Mouse (Mus musculus): ENCODE data around the gene Alox15. TPM values are rescaled to one million over a fixed set of nuclear protein-coding genes. Genes with fewer than 3 reads are reported as not detected.

Alox15 gene
- polyA plus RNA-seq, 1 experiment from 2014 or later: not detected

DNA sequence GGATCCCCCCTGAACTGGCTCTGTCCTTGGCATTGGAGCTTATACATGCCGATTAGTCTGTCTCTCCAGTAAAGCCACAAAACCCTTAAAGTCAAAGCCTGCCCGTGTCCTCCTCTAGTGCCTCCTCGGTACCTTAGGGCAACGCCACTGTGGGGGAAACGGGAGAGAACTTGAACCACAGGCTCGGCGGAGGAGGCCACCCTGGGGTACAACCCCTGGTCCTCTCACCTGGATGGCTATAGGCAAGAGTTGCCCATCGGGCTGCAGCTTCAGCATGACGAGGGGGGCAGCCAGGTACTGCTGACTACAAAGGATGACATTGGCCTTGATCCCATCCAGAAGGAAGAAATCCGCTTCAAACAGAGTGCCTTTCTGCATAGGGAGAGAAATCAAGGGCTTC is 4.0 kb downstream of the Alox15 start:
- Histone ChIP-seq H3K4me2 (replicated peaks) (no peak overlapping the region), H3K9ac (replicated peaks) (no peak overlapping the region), H3K9me3 (no peaks in the 10 kb centered on the region), H3K27ac (no peak overlapping the region), H3K4me3 (replicated peaks) (no peak overlapping the region), H3K4me1 (replicated peaks) (peaks cover 10% of the 10 kb centered on the region), H3K36me3 (no peaks in the 10 kb centered on the region), H3K27me3 (peaks cover 36% of the 10 kb centered on the region)
- no peak for ATAC-seq
- 88% methylated on average over 10 of the region's 10 CpGs for WGBS

DNA sequence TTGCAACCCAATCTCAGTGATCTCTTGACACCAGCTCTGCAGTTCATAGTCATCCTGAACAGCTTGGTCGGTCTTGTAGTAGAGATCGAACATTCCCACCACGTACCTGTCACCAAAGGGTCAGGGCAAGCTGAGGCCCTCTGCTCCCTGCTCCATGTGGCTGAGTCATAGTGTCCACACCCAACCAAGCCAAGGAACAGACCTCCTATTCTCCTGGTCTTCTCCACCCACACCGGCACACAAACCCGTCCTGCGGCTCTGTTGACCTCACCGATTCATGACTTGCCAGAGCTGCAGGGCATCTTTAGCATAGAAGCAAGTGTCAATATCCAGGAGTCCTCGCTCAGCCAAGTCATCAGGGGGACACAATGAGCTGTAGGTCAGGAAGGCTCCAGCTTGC is 6.3 kb downstream of the Alox15 start:
- Histone ChIP-seq H3K4me2 (replicated peaks) (no peak overlapping the region), H3K4me3 (replicated peaks) (no peak overlapping the region), H3K9ac (replicated peaks) (no peak overlapping the region), H3K27ac (no peak overlapping the region), H3K9me3 (no peaks in the 10 kb centered on the region), H3K36me3 (no peaks in the 10 kb centered on the region), H3K4me1 (replicated peaks) (no peaks in the 10 kb centered on the region), H3K27me3 (peaks cover 13% of the 10 kb centered on the region)
- 95% methylated on average over 8 of the region's 8 CpGs for WGBS
- no peak for ATAC-seq

DNA sequence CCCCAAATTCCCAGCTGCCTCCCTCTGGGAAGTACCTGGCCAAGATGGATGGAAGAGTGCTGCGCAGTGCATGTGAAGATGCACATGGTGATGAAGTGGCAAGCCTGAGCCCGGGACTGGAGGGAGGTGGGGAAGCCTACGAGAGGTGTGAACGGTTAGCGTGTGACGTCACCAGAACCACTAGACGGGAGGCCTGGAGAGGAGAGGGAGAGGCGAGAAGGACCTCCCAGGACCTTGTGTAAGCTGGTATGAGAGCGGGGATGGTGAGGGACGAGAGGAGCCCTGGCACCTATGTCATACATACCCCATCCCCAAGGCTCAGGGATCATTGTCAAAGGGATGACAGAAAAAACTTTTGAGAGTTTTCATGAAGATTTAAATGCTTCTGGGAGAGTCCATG is 6.8 kb downstream of the Alox15 start:
- no peak overlapping the region for H3K9ac ChIP-seq (replicated peaks)
- H3K4me2 ChIP-seq (replicated peaks): no peak overlapping the region
- no peaks in the 10 kb centered on the region for H3K4me1 ChIP-seq (replicated peaks)
- no peaks in the 10 kb centered on the region for H3K36me3 ChIP-seq
- H3K4me3 ChIP-seq (replicated peaks): no peak overlapping the region
- H3K27ac ChIP-seq: no peak overlapping the region
- no peaks in the 10 kb centered on the region for H3K9me3 ChIP-seq
- H3K27me3 ChIP-seq: peaks cover 8% of the 10 kb centered on the region; the same call in 1 of the 2 replicates
- no peak for ATAC-seq
- WGBS: 87% methylated on average over 10 of the region's 10 CpGs

DNA sequence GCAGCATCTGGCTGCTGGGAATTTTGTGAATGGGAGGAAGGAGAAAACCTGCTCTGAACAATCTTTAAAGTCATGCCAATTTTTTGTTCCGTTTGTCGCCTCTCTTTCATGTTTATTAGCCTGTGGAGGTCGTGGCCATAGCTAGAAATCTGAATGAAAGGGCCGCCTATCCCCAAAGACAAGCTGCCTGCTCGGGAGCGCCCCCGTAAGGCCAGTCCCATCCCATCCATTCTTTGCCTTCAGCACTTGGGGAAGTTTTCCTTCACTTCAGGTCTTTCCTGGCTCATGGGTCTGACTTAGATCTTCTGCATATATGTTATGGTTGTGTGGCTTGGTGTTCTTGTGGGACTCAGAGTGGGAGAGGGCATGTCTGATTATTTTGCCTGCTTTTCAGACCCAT is 12.3 kb downstream of the Alox15 start:
- Histone ChIP-seq H3K9ac (replicated peaks) (no peak overlapping the region), H3K4me3 (replicated peaks) (no peak overlapping the region), H3K9me3 (no peaks in the 10 kb centered on the region), H3K36me3 (no peaks in the 10 kb centered on the region), H3K27ac (no peak overlapping the region), H3K4me1 (replicated peaks) (no peaks in the 10 kb centered on the region), H3K4me2 (replicated peaks) (no peak overlapping the region), H3K27me3 (no peaks in the 10 kb centered on the region)
- WGBS: 34% methylated on average over 7 of the region's 7 CpGs
- ATAC-seq: no peak

DNA sequence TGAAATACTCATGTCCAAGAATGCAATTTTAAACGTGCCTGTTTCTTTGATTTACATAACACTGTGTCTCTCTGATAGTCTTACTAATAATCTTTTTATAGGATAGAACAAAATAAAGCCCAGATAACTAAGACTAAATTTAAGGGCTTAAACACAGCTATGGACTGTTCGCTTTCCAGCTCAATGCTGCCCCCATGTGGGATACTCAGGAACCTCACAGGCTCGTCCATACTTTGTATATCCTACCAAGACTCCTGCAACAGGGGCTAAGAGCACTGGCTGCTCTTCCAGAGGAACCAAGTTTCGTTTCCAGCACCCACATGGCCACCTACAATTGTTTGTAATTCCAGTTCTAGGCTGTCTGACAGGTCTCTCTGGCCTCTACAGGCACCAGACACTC is 17.4 kb downstream of the Alox15 start:
- H3K4me2 ChIP-seq (replicated peaks): no peak overlapping the region
- peak; percentile 48; the same call in 1 of the 2 replicates for ATAC-seq
- no peak overlapping the region for H3K4me3 ChIP-seq (replicated peaks)
- no peak overlapping the region for H3K9ac ChIP-seq (replicated peaks)
- no peaks in the 10 kb centered on the region for H3K4me1 ChIP-seq (replicated peaks)
- 37% methylated on average over 4 of the region's 4 CpGs for WGBS
- H3K27me3 ChIP-seq: no peaks in the 10 kb centered on the region
- H3K36me3 ChIP-seq: no peaks in the 10 kb centered on the region
- no peak overlapping the region for H3K27ac ChIP-seq
- H3K9me3 ChIP-seq: no peaks in the 10 kb centered on the region

DNA sequence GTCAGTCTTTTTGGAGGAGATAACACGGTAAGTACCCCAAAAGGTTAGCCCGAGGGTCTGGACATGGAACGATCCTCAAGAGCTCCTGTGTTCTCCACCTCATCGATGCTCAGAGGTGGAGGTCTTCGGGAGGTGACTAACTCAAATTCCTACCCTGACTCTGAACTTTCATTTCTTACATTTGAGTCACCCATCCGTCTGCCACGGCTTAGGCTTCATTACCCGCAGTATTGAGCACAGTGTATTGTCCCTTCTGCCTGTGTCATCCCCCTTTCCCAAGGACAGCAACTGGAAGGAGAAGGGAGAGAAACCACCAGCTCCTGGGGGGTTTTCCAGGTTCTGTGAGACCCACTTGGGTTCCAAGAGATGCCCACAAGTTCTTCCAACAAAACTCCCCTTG is 27.1 kb downstream of the Alox15 start:
- H3K27ac ChIP-seq: no peak overlapping the region
- H3K4me2 ChIP-seq (replicated peaks): no peak overlapping the region
- H3K4me1 ChIP-seq (replicated peaks): peaks cover 5% of the 10 kb centered on the region
- H3K27me3 ChIP-seq: peaks cover 43% of the 10 kb centered on the region
- no peak for ATAC-seq
- no peaks in the 10 kb centered on the region for H3K9me3 ChIP-seq
- no peak overlapping the region for H3K4me3 ChIP-seq (replicated peaks)
- H3K36me3 ChIP-seq: no peaks in the 10 kb centered on the region
- no peak overlapping the region for H3K9ac ChIP-seq (replicated peaks)
- 87% methylated on average over 8 of the region's 8 CpGs for WGBS

DNA sequence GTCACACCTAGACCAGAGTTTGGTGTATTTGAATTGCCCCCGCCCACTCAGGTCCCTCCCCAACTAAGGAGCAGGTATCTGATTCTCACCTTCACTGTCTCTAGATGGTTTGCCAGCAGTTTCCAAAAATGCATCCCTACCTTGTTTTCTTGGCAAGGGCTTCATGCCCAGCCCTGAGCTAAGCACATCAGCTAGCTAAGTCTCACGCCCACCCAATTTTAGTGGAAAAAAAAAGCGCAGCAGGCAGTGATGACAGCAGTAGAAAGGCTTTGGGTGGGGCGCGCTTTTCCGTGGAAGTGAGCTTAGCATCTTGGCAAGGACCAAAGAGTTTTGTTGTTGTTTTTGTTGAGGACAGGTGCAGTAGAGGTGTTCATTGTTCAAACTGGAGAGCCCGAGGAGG is 29.3 kb downstream of the Alox15 start, which contains the start of gene Alox12e:
Gene Alox12e, minus strand, starts transcription at position 101 of the 400 bp plus-strand sequence.
- H3K36me3 ChIP-seq: no peaks in the 10 kb centered on the region

DNA sequence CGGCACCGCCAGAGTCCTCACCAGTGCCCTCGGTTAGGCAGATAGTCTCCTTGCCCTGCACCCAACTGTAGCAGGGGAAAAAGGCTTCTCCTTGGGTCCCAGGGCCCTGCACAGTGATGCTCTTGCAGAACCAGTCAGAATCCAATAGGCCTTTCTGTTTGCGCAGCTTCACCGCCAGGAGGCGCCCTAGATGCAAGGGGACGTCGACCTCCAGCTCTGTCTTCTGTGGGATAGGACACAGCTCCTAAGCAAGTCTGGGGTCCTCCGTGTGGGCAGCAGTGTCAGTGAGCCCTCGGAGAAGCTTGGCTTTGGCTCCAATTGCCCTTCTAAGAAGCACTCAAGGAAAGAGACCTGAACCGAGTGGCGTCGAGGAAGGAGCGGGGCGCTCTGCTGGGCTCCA is 30.2 kb downstream of the Alox15 start:
- Histone ChIP-seq H3K9me3 (no peaks in the 10 kb centered on the region), H3K36me3 (no peaks in the 10 kb centered on the region), H3K4me3 (replicated peaks) (peak overlapping the region; percentile 13), H3K27ac (no peak overlapping the region), H3K4me1 (replicated peaks) (peaks cover 5% of the 10 kb centered on the region), H3K9ac (replicated peaks) (no peak overlapping the region), H3K27me3 (peaks cover 53% of the 10 kb centered on the region), H3K4me2 (replicated peaks) (peak overlapping the region; percentile 28)
- WGBS: 2% methylated on average over 15 of the region's 15 CpGs
- no peak for ATAC-seq

More for the DNA sequence above, 29.3 kb downstream of the Alox15 start, which contains the start of gene Alox12e:
- 25% methylated on average over 7 of the region's 7 CpGs for WGBS
- peaks cover 53% of the 10 kb centered on the region for H3K27me3 ChIP-seq
- no peak within 1 kb of the TSS for H3K27ac ChIP-seq
- no peaks in the 10 kb centered on the region for H3K9me3 ChIP-seq
- H3K4me2 ChIP-seq (replicated peaks): peak within 1 kb of the TSS; percentile 28
- no peak for ATAC-seq
- H3K4me1 ChIP-seq (replicated peaks): peaks cover 5% of the 10 kb centered on the region
- H3K4me3 ChIP-seq (replicated peaks): peak within 1 kb of the TSS; percentile 13
- no peak within 1 kb of the TSS for H3K9ac ChIP-seq (replicated peaks)

DNA sequence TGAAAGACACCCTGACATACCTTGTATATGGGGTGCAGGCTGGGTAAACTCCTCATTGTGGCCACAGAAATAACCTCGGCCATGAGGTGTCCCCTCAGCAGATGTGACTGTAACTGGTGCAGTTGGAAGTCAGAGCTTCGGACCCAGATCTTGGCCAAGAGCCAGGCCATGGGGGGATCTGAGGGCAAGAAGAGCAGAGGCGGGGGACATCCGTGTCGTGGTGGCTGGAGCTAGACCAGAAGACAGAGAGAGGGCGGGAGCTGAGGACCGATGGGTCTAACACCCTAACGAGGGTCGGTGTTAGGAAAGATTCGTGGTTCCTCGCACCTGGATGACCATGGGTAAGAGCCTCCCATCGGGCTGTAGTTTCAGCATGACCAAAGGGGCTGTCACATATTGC is 32.2 kb downstream of the Alox15 start:
- Histone ChIP-seq H3K4me2 (replicated peaks) (no peak overlapping the region), H3K9me3 (no peaks in the 10 kb centered on the region), H3K27ac (no peak overlapping the region), H3K36me3 (no peaks in the 10 kb centered on the region), H3K27me3 (peaks cover 53% of the 10 kb centered on the region), H3K4me1 (replicated peaks) (peaks cover 5% of the 10 kb centered on the region), H3K4me3 (replicated peaks) (no peak overlapping the region), H3K9ac (replicated peaks) (no peak overlapping the region)
- 85% methylated on average over 12 of the region's 12 CpGs for WGBS
- no peak for ATAC-seq

DNA sequence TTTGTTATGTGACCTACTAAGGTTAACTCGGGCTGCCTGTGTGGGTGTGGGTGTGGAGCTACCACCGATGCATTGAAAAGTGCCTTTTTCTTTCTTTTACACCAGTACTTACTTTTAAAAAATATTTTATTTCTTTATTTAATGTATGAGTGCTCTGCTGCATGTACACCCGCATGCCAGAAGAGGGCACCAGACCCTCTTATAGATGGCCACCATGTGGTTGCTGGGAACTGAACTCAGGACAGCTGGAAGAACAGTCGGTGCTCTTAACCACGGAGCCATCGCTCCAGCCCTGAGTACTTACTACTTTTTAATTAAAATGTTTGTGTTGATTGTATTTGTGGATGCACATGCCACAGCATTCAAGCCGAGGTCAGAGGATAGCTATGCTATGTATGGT is 38.0 kb downstream of the Alox15 start:
- Histone ChIP-seq H3K9ac (replicated peaks) (no peak overlapping the region), H3K9me3 (no peaks in the 10 kb centered on the region), H3K36me3 (no peaks in the 10 kb centered on the region), H3K27ac (no peak overlapping the region), H3K27me3 (peaks cover 8% of the 10 kb centered on the region), H3K4me3 (replicated peaks) (no peak overlapping the region), H3K4me2 (replicated peaks) (no peak overlapping the region), H3K4me1 (replicated peaks) (no peaks in the 10 kb centered on the region)
- ATAC-seq: no peak
- 45% methylated on average over 7 of the region's 7 CpGs for WGBS

DNA sequence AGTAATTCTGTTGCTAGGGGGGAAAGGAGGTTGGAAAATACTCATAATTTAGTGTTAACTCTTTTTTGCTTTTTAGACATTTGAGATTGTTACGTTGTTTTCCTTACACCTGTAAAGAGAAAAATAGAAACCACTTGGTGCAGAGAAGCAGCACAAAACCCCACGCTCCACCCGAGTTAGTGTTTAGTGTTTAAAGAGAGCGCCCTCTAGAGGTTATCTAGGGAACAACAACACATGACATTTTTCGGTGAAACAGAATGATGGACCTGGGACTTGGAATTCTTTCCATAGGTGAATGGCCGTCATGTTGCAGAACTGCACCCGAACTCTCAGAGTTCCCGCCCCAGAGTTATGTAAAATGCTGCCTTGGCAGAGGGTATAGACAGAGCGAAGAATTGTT is 42.5 kb downstream of the Alox15 start:
- Histone ChIP-seq H3K36me3 (no peaks in the 10 kb centered on the region), H3K27ac (no peak overlapping the region), H3K4me3 (replicated peaks) (no peak overlapping the region), H3K9me3 (no peaks in the 10 kb centered on the region), H3K4me2 (replicated peaks) (no peak overlapping the region), H3K9ac (replicated peaks) (no peak overlapping the region), H3K27me3 (peaks cover 4% of the 10 kb centered on the region), H3K4me1 (replicated peaks) (no peaks in the 10 kb centered on the region)
- no peak for ATAC-seq
- WGBS: 33% methylated on average over 9 of the region's 9 CpGs

DNA sequence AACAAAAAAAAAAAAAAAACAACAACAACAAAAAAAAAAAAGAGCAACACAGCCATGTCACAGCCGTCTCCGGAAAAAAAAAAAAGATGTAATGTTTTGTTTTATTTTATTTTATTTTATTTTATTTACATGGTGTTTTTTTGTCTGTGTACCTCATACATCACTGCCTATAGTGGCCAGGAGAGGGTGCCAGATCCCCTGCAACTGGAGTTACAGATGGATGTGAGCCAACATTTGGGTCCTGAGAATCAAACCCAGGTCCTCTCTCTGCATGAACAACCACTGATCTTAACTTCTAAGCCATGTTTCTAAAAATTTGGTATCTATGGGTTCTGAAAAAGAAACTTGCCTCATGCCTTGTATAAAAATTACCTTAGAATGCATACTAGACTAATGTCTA is 43.5 kb downstream of the Alox15 start:
- WGBS: 96% methylated on average over 2 of the region's 2 CpGs
- no peaks in the 10 kb centered on the region for H3K36me3 ChIP-seq
- H3K4me2 ChIP-seq (replicated peaks): no peak overlapping the region
- H3K9me3 ChIP-seq: no peaks in the 10 kb centered on the region
- H3K4me3 ChIP-seq (replicated peaks): no peak overlapping the region
- peaks cover 4% of the 10 kb centered on the region for H3K27me3 ChIP-seq
- no peak for ATAC-seq
- H3K4me1 ChIP-seq (replicated peaks): no peaks in the 10 kb centered on the region
- H3K27ac ChIP-seq: no peak overlapping the region
- H3K9ac ChIP-seq (replicated peaks): no peak overlapping the region

DNA sequence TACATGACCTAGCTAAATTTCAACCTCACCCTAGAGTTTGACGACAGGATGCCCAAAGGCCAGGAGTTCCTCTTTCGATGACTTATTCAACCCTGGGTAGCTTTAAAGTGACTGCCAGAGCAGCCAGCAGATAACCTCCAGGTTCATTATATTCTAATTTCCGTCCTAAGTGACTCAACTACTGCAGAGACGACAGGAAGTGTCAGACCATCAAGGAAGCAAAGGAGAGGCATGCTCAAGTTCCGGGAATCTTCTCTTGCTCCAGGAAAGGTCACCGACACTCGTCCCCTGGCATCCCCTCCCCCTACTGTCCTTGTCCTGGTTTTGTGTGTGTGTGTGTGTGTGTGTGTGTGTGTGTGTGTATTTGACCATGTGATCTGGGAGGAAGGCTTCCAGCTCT is 45.7 kb downstream of the Alox15 start:
- Histone ChIP-seq H3K4me1 (replicated peaks) (no peaks in the 10 kb centered on the region), H3K27ac (no peak overlapping the region), H3K9ac (replicated peaks) (no peak overlapping the region), H3K36me3 (no peaks in the 10 kb centered on the region), H3K27me3 (no peaks in the 10 kb centered on the region), H3K4me2 (replicated peaks) (no peak overlapping the region), H3K9me3 (no peaks in the 10 kb centered on the region), H3K4me3 (replicated peaks) (no peak overlapping the region)
- 79% methylated on average over 7 of the region's 7 CpGs for WGBS
- no peak for ATAC-seq
